Mouse (Mus musculus) intestine, postnatal 0 days (tissue): ENCODE measurements around the gene Ddx55. TPM values are rescaled to one million over a fixed set of nuclear protein-coding genes. Genes with fewer than 3 reads are reported as not detected.

Source experiments
- ATAC-seq: fragments of 200-750 bp; cut with Nextera tagmentation; 2 replicates; pipeline ENCODE4 v1.8.0; 2017; ENCODE audit warnings: mild to moderate bottlenecking, moderate TSS enrichment, moderate library complexity
- H3K27ac ChIP-seq: fragments of 300-500 bp; sonication (generic); 2 replicates; pipeline ENCODE4 v1.5.1; 2014; ENCODE audit warnings: mild to moderate bottlenecking, low read depth, low read length, moderate library complexity
- H3K27me3 ChIP-seq: fragments of 300-500 bp; sonication (generic); replicated peaks from 2 replicates; pipeline ENCODE4 v1.6.1; 2014; ENCODE audit warnings: low read length, mixed read lengths; ENCODE audit not compliant: control insufficient read depth, insufficient read depth
- H3K36me3 ChIP-seq: fragments of 300-500 bp; sonication (generic); 2 replicates; pipeline ENCODE4 v1.6.1; 2014; ENCODE audit warnings: mild to moderate bottlenecking, moderate library complexity; ENCODE audit not compliant: control insufficient read depth, insufficient read depth
- H3K4me1 ChIP-seq: fragments of 300-500 bp; sonication (generic); replicated peaks from 2 replicates; pipeline ENCODE4 v1.6.1; 2014; ENCODE audit warnings: antibody characterized with exemption, low read length, mixed read lengths; ENCODE audit not compliant: control insufficient read depth, insufficient read depth
- H3K4me2 ChIP-seq: fragments of 300-500 bp; sonication (generic); replicated peaks from 2 replicates; pipeline ENCODE4 v1.6.1; 2014; ENCODE audit warnings: low read depth, mild to moderate bottlenecking, moderate library complexity
- H3K4me3 ChIP-seq: fragments of 300-500 bp; sonication (generic); 2 replicates; pipeline ENCODE4 v1.5.1; 2014; ENCODE audit warnings: low read depth, low read length
- H3K9ac ChIP-seq: fragments of 300-500 bp; sonication (generic); 2 replicates; pipeline ENCODE4 v1.6.1; 2014; ENCODE audit warnings: mild to moderate bottlenecking, low read depth, low read length
- H3K9me3 ChIP-seq: fragments of 300-500 bp; sonication (generic); 2 replicates; pipeline ENCODE4 v1.6.1; 2016; ENCODE audit warnings: mixed run types; ENCODE audit not compliant: control insufficient read depth
- CTCF ChIP-seq: sonication (generic); IDR thresholded peaks from 2 replicates; pipeline ENCODE4 v1.5.1; 2016; ENCODE audit warnings: low read depth, mild to moderate bottlenecking, control low read depth, antibody characterized with exemption, moderate library complexity
- WGBS: fragments of 180-500 bp; shearing (Covaris S2); extraction: QIAGEN DNeasy Blood & Tissue Kit; methylation state at CpG from one replicate; pipeline ENCODE4 v1.1.7; 2014; 5-methylcytosine and 5-hydroxymethylcytosine counted together
- polyA plus RNA-seq: library from polyadenylated mRNA; unstranded; fragments of >200 nt; fragmentation: Nextera tagmentation; extraction: Ambion mirVana; gene quantifications from 2 replicates; pipeline ENCODE4 v1.2.1, GENCODE M21; 2015

Ddx55 gene
- polyA plus RNA-seq, 1 experiment from 2014 or later, result 6.3 TPM

DNA sequence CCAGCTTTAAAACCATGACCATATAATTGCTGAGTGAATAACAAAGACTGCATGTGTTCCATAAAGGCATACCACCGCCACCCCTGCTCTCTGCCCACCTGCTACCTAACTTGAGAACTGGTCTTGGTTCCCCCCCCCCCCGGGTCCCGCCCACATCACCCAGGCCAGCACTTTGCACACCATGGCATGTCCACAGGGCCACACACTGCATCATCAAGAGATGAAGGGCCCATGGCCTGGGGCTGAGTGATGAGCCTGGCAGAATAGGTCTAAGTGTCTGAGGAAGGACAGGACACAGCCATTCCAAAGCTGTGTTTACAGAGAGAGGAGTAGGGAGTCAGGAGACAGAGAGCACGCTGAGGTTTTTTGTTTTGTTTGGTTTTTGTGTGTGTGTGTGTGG is 24.3 kb upstream of the Ddx55 start:
- no peak for TF ChIP-seq CTCF
- ATAC-seq, result no peak
- H3K4me2 ChIP-seq, result peak overlapping the region; percentile 92
- WGBS, result 64% methylated on average over 4 of the region's 4 CpGs
- H3K9me3 ChIP-seq, result no peaks in the 10 kb centered on the region
- no peak overlapping the region for H3K27ac ChIP-seq
- no peak overlapping the region for H3K9ac ChIP-seq
- H3K27me3 ChIP-seq, result no peaks in the 10 kb centered on the region; the same call in 1 of the 2 replicates
- H3K36me3 ChIP-seq, result no peaks in the 10 kb centered on the region
- H3K4me1 ChIP-seq, result no peaks in the 10 kb centered on the region
- H3K4me3 ChIP-seq, result peak overlapping the region; percentile 80; the same call in 1 of the 2 replicates

DNA sequence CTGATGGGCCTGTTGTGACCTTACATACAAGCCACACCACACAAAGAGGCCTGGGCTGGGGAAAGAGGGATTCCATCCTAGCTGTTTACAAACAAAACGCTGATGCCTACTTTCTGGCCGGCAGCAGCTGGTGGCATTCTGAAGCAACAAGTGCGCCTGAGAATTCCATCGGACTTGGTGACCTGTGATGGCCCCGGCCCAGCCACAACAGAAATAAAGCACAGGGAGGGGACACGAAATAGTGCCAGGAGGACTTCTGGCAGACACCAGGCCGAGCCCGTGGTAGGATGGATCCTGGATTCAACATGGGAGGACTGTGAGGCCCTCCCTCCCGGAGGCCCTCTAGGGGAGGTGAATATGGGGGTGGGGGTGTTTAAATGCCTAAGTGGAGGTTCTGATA is 23.9 kb upstream of the Ddx55 start:
- Histone ChIP-seq H3K27me3 (no peaks in the 10 kb centered on the region; the same call in 1 of the 2 replicates), H3K9ac (0 out of 2 replicates have a peak overlapping the region, but pooled peaks have one; percentile 11), H3K27ac (0 out of 2 replicates have a peak overlapping the region, but pooled peaks have one; percentile 57), H3K4me3 (peak overlapping the region; percentile 80), H3K9me3 (no peaks in the 10 kb centered on the region), H3K4me2 (peak overlapping the region; percentile 92), H3K4me1 (no peaks in the 10 kb centered on the region), H3K36me3 (no peaks in the 10 kb centered on the region)
- TF ChIP-seq CTCF, result no peak
- WGBS, result 43% methylated on average over 9 of the region's 9 CpGs
- ATAC-seq, result no peak

DNA sequence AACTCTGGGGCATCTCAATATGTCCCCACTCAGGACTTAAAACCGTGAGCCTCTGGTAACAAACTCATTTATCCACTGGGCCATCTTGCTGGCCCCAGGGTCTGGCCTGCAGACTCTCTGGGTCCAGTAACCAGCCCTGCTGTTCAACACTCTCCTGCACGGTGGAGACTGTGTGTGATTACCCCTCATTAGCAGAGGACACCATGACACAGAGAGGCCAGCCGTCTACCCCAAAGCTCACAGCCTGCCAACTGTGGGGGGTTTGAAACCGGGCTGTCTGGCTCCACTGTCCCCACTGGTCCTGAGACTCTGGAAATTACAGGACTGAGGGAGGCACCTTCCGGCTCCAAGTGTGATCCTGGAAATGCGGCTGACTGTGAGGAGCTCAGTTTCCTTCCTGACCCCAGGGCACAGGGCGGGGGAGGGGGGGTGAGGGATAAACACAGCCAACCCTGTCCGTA is 23.4 kb upstream of the Ddx55 start:
- H3K27ac ChIP-seq, result peak overlapping the region; percentile 57; the same call in 1 of the 2 replicates
- peak overlapping the region; percentile 92 for H3K4me2 ChIP-seq
- 38% methylated on average over 8 of the region's 8 CpGs for WGBS
- H3K9ac ChIP-seq, result 0 out of 2 replicates have a peak overlapping the region, but pooled peaks have one; percentile 11
- ATAC-seq, result no peak
- no peaks in the 10 kb centered on the region; the same call in 1 of the 2 replicates for H3K27me3 ChIP-seq
- no peak for TF ChIP-seq CTCF
- H3K36me3 ChIP-seq, result no peaks in the 10 kb centered on the region
- peak overlapping the region; percentile 80 for H3K4me3 ChIP-seq
- H3K9me3 ChIP-seq, result no peaks in the 10 kb centered on the region
- H3K4me1 ChIP-seq, result no peaks in the 10 kb centered on the region

DNA sequence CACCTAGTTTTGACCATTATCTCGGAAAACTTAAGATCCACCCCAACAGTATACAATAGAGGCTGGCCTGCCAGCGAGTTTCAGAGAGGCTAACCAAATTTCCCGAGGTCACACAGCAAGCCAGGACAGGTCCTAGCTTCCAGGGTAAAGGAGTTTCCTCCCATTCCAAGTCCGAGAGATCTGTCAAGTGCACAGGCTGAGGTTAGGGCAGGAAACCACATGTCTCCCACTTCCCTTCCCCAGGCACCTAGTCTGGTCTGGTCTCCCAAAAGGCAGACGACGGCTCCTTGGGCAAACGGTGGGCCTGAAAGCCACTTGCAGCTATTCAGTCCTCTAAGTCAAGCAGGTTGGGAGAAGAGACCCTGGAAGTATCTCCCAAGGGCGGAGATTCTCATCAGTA is 23.0 kb upstream of the Ddx55 start:
- 58% methylated on average over 8 of the region's 8 CpGs for WGBS
- Histone ChIP-seq H3K4me1 (no peaks in the 10 kb centered on the region), H3K36me3 (no peaks in the 10 kb centered on the region), H3K4me2 (peak overlapping the region; percentile 92), H3K9me3 (no peaks in the 10 kb centered on the region), H3K27ac (no peak overlapping the region; the same call in 1 of the 2 replicates), H3K27me3 (no peaks in the 10 kb centered on the region; the same call in 1 of the 2 replicates), H3K9ac (no peak overlapping the region), H3K4me3 (peak overlapping the region; percentile 80)
- no peak for ATAC-seq
- TF ChIP-seq CTCF, result no peak

DNA sequence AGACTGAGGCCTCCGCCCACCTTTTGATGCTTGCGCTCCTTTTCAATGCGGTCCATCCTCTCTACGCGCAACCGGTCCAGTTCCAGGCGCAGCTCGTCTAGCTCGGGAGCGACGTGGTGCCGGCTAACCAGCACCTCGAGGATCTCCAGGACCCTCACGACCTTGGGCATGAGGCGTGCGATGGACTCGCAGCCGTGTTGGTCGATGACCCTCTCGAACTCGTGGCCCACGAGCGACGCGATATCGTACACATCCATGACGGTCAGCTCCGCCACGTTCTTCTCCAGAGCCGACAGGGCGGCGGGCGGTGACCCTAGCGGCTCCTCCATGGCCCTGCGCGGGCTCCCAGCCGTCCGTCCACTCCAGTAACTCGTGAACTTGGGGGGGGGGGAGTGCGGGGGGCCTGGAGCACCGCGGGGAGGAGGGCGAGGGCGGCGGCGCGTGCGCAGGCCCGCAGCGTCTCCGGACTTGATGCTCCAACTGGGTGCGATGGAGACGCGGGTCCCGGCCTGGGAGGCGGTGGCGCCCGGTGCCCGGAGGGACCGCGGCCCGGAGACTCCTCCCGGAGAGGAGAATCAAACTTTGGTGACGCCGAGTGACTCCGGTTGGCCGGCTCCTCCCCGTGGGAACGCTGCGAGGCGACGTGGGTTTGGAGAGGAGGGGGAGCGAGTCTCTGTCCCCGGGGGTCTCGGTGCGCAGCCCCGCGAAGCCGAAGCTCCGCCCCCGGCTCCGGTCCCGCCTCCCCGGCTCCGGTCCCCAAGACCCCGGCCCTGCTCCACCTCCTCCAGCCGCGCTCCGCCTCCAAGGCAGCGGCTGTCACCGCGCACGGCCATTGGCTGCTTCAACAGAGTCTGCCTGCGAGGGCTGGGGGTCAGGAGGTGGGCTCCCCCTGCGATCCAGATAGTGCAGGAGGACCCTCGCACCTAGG is 21.7 kb upstream of the Ddx55 start, which contains the start of gene Rilpl1:
Rilpl1 (minus strand) TSS at position 737 of the 928 bp plus-strand sequence.
- ATAC-seq, result peak; percentile 50; the same call in 1 of the 2 replicates
- WGBS, result 1% methylated on average over 95 of the region's 96 CpGs
- H3K9me3 ChIP-seq, result no peaks in the 10 kb centered on the region
- TF ChIP-seq CTCF, result no peak
- no peaks in the 10 kb centered on the region for H3K4me1 ChIP-seq
- H3K27me3 ChIP-seq, result no peaks in the 10 kb centered on the region; the same call in 1 of the 2 replicates
- H3K9ac ChIP-seq, result peak within 1 kb of the TSS; percentile 65
- H3K36me3 ChIP-seq, result no peaks in the 10 kb centered on the region
- H3K27ac ChIP-seq, result peak within 1 kb of the TSS; percentile 68
- peak within 1 kb of the TSS; percentile 92 for H3K4me2 ChIP-seq
- H3K4me3 ChIP-seq, result peak within 1 kb of the TSS; percentile 80

DNA sequence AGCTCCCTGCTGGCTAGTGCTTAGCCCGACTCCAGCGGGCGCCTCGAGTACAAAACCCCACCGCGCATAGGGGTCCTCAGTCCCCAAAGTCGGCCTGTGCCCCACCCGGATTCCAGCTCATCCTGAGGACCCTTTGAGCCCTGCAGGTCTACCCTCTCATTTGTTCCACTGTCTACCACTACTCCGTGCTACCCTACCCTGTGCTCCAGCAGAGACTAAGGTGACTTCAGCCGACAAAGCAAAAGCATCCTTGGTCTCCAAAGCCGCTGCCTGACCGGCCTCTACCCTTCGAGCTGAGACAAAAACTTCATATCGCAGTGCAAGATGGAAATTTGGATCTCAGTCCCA is 21.1 kb upstream of the Ddx55 start:
- ATAC-seq, result no peak
- Histone ChIP-seq H3K4me2 (peak overlapping the region; percentile 92), H3K27ac (peak overlapping the region; percentile 68), H3K9ac (peak overlapping the region; percentile 65), H3K36me3 (no peaks in the 10 kb centered on the region), H3K27me3 (no peaks in the 10 kb centered on the region; the same call in 1 of the 2 replicates), H3K4me3 (peak overlapping the region; percentile 80), H3K9me3 (no peaks in the 10 kb centered on the region), H3K4me1 (no peaks in the 10 kb centered on the region)
- TF ChIP-seq CTCF, result no peak
- 18% methylated on average over 14 of the region's 14 CpGs for WGBS
